Mouse (Mus musculus) testis, adult 2 months (tissue): ENCODE results near the gene Fam71f2. TPM values are rescaled to one million over a fixed set of nuclear protein-coding genes. Genes with fewer than 3 reads are reported as not detected.

Source experiments
- H3K27ac ChIP-seq: fragments of 200-500 bp; 2 replicates; pipeline ENCODE4 v1.5.1; 2012; ENCODE audit warnings: low read depth, low read length; ENCODE audit not compliant: control insufficient read depth, insufficient read depth
- H3K27me3 ChIP-seq: fragments of 200-500 bp; 2 replicates; pipeline ENCODE4 v1.6.1; 2012; ENCODE audit warnings: mild to moderate bottlenecking, low read length, moderate library complexity; ENCODE audit not compliant: control insufficient read depth, insufficient read depth
- H3K36me3 ChIP-seq: fragments of 200-500 bp; 2 replicates; pipeline ENCODE4 v1.6.1; 2012; ENCODE audit warnings: mild to moderate bottlenecking, low read length; ENCODE audit not compliant: control insufficient read depth, insufficient read depth
- H3K4me1 ChIP-seq: fragments of 200-500 bp; 2 replicates; pipeline ENCODE4 v1.6.1; 2012; ENCODE audit warnings: low read length; ENCODE audit not compliant: control insufficient read depth, insufficient read depth
- H3K4me3 ChIP-seq: fragments of 200-500 bp; 2 replicates; pipeline ENCODE4 v1.5.1; 2012; ENCODE audit warnings: low read depth, mild to moderate bottlenecking, low read length, moderate library complexity, mixed read lengths; ENCODE audit not compliant: control insufficient read depth
- CTCF ChIP-seq: fragments of 200-500 bp; IDR thresholded peaks from 2 replicates; pipeline ENCODE4 v1.5.1; 2012; ENCODE audit warnings: low read depth, mild to moderate bottlenecking, inconsistent platforms, low read length, moderate library complexity; ENCODE audit not compliant: control insufficient read depth, insufficient read depth, insufficient replicate concordance
- POLR2A ChIP-seq: fragments of 200-500 bp; IDR thresholded peaks from 2 replicates; pipeline ENCODE4 v1.6.1; 2012; ENCODE audit warnings: low read depth, mild to moderate bottlenecking, inconsistent platforms, low read length, moderate library complexity; ENCODE audit not compliant: control insufficient read depth
- polyA plus RNA-seq: library from polyadenylated mRNA; depleted of rRNA; stranded (reverse); fragments of >200 nt; gene quantifications from 2 replicates; pipeline ENCODE4 v1.2.3, GENCODE M21; 2012

Gene Fam71f2
- polyA plus RNA-seq, 1 experiment = 1,390 TPM

DNA sequence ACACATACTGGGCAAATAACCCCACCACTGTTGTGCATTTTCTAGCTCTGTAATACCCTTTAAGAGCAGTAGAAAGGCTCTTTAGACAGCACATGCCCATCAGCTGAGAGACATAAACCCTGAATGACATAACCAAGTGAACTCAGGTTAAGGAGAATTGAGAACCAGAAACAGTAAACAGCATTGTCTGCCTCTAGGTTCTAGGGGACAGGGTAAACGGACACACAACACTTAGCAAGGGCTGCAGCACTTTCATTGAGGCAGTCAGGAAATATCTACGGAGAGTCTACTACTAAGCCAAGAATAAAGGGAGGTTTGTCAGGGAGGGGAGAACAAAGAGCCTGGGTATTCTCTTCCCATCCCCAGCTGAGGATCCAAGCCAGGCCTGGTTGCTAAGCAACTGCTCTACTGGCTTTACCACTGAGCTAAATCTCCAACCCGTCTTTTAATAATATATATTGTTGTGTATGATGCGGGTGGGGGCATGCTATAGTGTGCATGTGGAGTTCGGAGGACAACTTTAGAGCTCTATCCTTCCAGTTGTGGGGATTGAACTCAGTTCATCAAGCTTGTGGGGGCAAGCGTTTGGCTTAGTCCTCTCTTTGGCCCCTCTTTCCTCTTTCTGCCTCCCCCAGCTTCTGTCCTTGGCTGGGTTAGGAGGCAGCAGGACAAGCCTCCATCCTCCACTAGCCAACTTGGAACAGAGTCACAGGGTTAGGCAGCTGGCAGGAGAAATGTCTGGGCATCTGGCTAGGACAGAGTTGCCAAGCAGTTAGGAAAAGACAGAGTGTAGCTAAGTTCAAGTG is 15.5 kb upstream of the Fam71f2 start:
- no peaks in the 10 kb centered on the region for H3K27me3 ChIP-seq
- no peak for TF ChIP-seq CTCF
- TF ChIP-seq POLR2A = no peak
- no peak overlapping the region for H3K27ac ChIP-seq
- H3K4me1 ChIP-seq = no peaks in the 10 kb centered on the region; the same call in 1 of the 2 replicates
- H3K4me3 ChIP-seq = no peak overlapping the region
- no peaks in the 10 kb centered on the region for H3K36me3 ChIP-seq

DNA sequence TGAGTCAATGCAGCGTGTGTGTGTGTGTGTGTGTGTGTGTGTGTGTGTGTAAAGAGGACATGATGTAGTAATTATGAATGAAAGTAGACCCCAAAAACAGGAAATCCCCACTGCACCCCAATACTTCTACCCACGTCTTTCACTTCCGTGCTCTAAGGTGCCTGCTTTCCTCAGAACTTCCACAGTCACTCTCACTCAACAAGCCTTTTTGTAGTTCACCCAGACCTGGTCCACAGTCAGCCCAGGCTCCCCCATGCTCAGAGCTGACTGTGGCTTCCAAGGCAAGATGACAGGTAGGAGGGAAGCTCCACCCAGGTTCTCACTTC is 15.0 kb upstream of the Fam71f2 start:
- Histone ChIP-seq H3K4me3 (no peak overlapping the region), H3K36me3 (no peaks in the 10 kb centered on the region), H3K27ac (no peak overlapping the region), H3K4me1 (no peaks in the 10 kb centered on the region; the same call in 1 of the 2 replicates), H3K27me3 (no peaks in the 10 kb centered on the region)
- no peak for TF ChIP-seq POLR2A
- TF ChIP-seq CTCF = no peak

DNA sequence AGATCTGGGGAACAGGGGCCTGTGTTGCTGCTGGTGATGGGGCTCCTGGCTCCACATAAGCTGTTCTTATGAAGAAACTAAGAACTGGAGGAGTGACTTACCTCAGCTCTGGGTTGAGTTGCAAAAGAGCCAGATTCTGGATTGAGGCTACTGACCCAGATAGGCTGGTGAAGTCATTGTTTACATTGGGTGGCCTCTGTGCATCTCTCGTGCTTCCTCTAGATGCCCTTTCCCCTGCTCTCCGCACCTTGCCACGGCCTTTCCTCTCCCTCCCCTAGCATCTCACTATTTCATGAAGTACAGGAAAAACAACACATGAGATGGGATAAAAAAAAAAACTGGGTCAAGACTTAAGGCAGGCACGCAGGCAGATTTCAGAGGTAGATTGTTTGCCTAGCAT is 12.5 kb upstream of the Fam71f2 start:
- Histone ChIP-seq H3K4me3 (no peak overlapping the region), H3K4me1 (peaks cover 7% of the 10 kb centered on the region), H3K27me3 (no peaks in the 10 kb centered on the region), H3K36me3 (no peaks in the 10 kb centered on the region), H3K27ac (no peak overlapping the region)
- TF ChIP-seq POLR2A (no peak), CTCF (no peak)

DNA sequence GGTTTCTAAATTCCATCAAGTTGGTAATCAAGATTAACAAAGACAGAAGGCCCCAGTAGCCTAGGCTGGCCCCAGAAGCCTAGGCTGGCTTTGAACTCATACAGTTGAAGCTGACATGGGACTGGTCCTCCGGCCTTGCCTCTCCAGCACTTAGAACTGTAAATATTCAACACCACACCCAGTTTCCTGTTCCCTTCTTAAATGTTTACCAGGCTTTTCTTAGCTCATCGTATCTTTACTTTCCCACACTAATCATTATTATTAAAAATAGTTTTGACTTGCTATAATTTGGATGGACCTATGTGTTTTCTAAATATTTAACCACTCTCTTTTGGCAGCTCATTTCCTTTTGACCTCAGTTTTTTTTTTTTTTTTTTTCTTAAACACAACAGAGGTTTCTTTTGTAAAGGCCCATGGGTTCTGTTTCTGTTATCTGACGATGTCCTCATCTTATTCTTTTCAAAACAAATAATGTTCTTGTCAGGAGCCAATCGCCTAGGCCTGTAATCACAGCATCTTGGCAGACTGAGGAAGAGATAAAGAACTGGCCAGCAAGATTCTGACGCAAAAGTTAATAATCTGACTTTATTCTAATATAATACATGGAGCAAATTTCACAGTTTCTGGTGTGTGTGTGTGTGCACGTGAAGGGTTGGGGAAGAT is 10.3 kb upstream of the Fam71f2 start:
- Histone ChIP-seq H3K36me3 (no peaks in the 10 kb centered on the region), H3K4me3 (no peak overlapping the region), H3K27ac (no peak overlapping the region), H3K4me1 (peaks cover 9% of the 10 kb centered on the region), H3K27me3 (no peaks in the 10 kb centered on the region)
- TF ChIP-seq POLR2A (no peak), CTCF (no peak)

DNA sequence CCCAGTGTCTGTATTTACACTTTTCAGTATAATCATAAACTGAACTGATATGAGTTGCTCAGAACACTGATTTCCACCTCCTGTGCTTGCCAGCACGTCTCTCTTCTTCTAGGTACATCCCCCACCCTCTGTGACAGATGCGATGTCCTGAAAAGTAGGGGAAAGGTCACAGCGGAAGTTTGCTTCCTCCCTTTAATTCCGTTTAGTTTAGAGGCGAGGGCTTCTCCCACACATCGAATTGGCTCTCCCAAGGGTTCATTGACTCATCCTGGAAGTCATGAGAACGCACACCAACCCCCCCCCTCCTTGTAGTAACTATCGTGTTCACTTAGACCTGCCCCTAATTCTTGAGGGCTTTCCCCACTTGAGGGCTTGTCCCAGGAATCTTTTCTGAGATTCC is 8.4 kb upstream of the Fam71f2 start:
- TF ChIP-seq CTCF (no peak), POLR2A (no peak)
- peak overlapping the region; percentile 9; the same call in 1 of the 2 replicates for H3K4me3 ChIP-seq
- H3K36me3 ChIP-seq = no peaks in the 10 kb centered on the region
- no peaks in the 10 kb centered on the region for H3K27me3 ChIP-seq
- peaks cover 9% of the 10 kb centered on the region for H3K4me1 ChIP-seq
- H3K27ac ChIP-seq = no peak overlapping the region

DNA sequence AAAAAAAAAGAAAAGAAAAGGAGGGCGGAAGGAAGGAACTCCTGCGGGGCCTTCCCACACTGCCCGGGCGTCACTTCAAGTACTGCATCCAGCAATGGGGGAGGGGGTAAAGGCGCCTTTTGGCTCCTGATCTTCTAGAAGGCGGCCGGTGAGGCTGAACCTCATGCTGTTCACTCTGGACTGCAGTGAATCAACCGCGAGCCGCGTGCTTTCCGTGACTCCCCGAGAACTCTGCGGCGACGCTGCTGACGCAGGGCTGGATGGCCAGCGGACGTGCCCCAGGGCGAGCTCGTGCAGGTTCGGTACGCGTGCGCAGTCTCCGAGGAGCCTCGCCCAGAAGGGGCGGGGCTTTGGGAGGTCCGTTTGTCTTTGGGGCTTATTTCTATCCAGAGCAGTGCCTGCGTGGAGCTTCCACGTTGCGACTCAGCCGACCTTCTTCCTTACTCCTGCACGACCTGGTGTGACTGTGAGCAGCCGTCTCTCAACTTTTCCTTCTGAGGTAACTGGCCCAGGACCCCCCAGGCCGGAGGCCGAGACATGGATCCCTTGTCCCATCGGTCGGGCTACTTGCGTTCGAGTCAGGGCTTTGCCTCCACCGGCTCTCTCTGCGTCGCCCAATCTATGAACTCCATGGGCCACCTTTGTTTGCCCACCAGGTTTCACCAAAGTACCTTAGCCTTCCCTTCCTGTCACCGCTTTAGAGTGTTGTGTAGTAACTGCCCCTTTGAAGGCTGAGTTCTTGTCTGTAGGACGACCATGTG is 6.9 kb upstream of the Fam71f2 start, which contains the start of gene Hilpda:
Gene Hilpda, plus strand, starts transcription at position 177 of the 761 bp plus-strand sequence.
- Histone ChIP-seq H3K27me3 (no peaks in the 10 kb centered on the region), H3K4me1 (peaks cover 9% of the 10 kb centered on the region), H3K4me3 (peak within 1 kb of the TSS; percentile 88), H3K27ac (peak within 1 kb of the TSS; percentile 88), H3K36me3 (no peaks in the 10 kb centered on the region)
- TF ChIP-seq CTCF = no peak
- TF ChIP-seq POLR2A = peak; percentile 97

DNA sequence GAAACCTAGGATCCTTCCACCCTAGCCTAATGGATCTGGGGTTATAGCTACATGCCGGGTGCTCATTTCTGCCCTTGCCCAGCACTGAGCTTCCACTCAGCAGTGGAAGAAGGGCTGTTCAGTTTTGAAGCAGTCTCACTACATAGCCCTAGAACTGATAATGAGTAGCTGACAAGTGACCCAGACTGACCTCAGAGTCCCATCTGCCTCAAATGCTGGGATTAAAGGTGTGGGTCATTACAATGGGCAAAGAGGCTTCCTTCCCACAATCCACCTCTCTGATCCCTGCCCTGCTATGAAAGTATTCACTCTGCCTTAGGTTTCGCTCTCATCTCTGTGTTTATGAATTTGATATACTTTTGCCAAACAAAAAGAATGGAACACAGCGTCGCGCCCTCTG is 2.6 kb upstream of the Fam71f2 start:
- Histone ChIP-seq H3K27ac (no peak overlapping the region), H3K4me3 (no peak overlapping the region), H3K4me1 (peaks cover 2% of the 10 kb centered on the region; the same call in 1 of the 2 replicates), H3K27me3 (no peaks in the 10 kb centered on the region), H3K36me3 (no peaks in the 10 kb centered on the region)
- TF ChIP-seq POLR2A = no peak
- no peak for TF ChIP-seq CTCF
